Mouse (Mus musculus) limb, embryonic 10.5 days (tissue): ENCODE data around the gene Clec3b. TPM values are rescaled to one million over a fixed set of nuclear protein-coding genes. Genes with fewer than 3 reads are reported as not detected.

Experiments
- DNase-seq: peaks from one replicate; pipeline ENCODE4 v3.0.0-alpha.2; 2017; ENCODE audit warnings: low spot score
- H3K27ac ChIP-seq: fragments of 300-500 bp; sonication (generic); 2 replicates; pipeline ENCODE4 v1.5.1; 2016; ENCODE audit warnings: mild to moderate bottlenecking
- H3K27me3 ChIP-seq: fragments of 300-500 bp; sonication (generic); 2 replicates; pipeline ENCODE4 v1.6.1; 2016; ENCODE audit warnings: low read depth, mild to moderate bottlenecking; ENCODE audit not compliant: poor library complexity, severe bottlenecking
- H3K36me3 ChIP-seq: fragments of 300-500 bp; sonication (generic); 2 replicates; pipeline ENCODE4 v1.6.1; 2016; ENCODE audit warnings: mild to moderate bottlenecking, moderate library complexity
- H3K4me1 ChIP-seq: fragments of 300-500 bp; sonication (generic); 2 replicates; pipeline ENCODE4 v1.6.1; 2016
- H3K4me3 ChIP-seq: fragments of 300-500 bp; sonication (generic); 2 replicates; pipeline ENCODE4 v1.5.1; 2016; ENCODE audit warnings: mild to moderate bottlenecking, moderate library complexity
- H3K9me3 ChIP-seq: fragments of 300-500 bp; sonication (generic); replicated peaks from 2 replicates; pipeline ENCODE4 v1.6.1; 2016; ENCODE audit warnings: mild to moderate bottlenecking
- WGBS: fragments of 180-500 bp; shearing (Covaris S2); methylation state at CpG from one replicate; pipeline ENCODE4 v1.1.7; 2016; 5-methylcytosine and 5-hydroxymethylcytosine counted together
- polyA plus RNA-seq: library from polyadenylated mRNA; unstranded; fragments of >200 nt; fragmentation: Nextera tagmentation; extraction: Ambion mirVana; gene quantifications from 2 replicates; pipeline ENCODE4 v1.2.1, GENCODE M21; 2016

Gene Clec3b
- polyA plus RNA-seq, result 0.20 TPM in 1 of 2 replicates, not detected in the other

DNA sequence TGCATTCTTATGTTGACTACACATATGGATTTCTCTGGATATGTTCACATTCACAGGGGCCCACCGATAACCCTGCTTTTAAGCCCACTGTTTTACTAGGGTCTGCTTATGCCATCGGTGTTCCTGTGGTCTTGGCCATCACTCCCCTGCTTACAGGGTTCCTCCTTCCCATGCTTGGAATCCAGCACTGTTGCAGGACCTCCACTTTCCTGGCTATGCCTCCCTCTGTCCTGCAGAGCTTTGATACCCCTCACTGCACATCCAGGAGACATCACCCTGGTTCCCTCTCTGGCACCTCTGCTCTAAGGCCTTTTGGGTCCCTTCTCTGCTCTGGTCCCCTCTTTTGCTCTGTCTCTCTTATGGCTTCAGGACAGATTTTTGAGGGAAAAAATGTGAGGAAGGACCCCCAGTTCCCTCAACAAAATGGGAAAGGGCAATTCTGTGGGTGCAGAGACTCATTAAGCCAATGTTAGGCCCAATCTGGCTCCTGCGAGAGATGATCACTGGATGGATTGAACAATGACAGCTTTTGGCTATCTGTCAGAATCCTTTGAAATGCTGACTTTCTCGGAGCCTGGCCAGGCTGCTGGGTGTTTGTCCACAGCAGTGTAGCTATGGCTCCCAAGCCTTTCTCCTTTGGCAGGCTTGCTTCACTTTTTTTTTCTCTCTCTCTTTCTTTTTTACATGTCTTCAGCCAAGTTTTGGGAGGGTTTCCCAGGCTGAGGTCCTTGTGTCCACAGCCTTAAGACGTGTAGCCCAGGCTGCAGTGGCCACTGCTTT is at the start of gene Clec3b:
Gene Clec3b, plus strand, starts transcription at position 706 of the 780 bp plus-strand sequence.
- no peak for DNase-seq
- 89% methylated on average over 5 of the region's 5 CpGs for WGBS
- no peak within 1 kb of the TSS for H3K4me3 ChIP-seq
- H3K36me3 ChIP-seq, result peaks cover 5% of the 10 kb centered on the region
- H3K4me1 ChIP-seq, result no peaks in the 10 kb centered on the region
- no peak within 1 kb of the TSS for H3K27ac ChIP-seq
- peaks cover 3% of the 10 kb centered on the region; the same call in 1 of the 2 replicates for H3K9me3 ChIP-seq
- no peaks in the 10 kb centered on the region for H3K27me3 ChIP-seq

DNA sequence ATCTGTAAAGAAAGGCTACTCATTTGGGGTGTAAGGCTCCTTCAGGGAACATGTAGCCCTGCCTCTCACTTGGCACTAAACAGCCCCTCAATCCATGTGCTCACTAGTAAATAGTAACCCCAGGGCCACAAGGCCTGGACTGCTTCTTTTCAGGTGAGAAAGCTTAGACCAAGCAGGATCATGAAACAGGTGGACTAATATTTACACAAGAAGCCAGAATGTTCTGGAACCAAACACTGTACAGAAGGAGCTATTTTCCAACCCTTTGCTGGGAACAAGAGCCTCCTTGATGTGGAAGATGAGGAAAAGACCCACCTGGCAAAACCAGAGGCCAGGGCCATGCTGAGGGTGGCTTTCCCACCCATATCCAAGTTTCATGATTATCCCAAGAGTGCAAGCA is 47.3 kb upstream of the Clec3b start:
- no peak overlapping the region for H3K27ac ChIP-seq
- no peaks in the 10 kb centered on the region for H3K27me3 ChIP-seq
- DNase-seq, result no peak
- peaks cover 58% of the 10 kb centered on the region for H3K36me3 ChIP-seq
- no peaks in the 10 kb centered on the region for H3K4me1 ChIP-seq
- no peaks in the 10 kb centered on the region for H3K9me3 ChIP-seq
- no peak overlapping the region for H3K4me3 ChIP-seq

DNA sequence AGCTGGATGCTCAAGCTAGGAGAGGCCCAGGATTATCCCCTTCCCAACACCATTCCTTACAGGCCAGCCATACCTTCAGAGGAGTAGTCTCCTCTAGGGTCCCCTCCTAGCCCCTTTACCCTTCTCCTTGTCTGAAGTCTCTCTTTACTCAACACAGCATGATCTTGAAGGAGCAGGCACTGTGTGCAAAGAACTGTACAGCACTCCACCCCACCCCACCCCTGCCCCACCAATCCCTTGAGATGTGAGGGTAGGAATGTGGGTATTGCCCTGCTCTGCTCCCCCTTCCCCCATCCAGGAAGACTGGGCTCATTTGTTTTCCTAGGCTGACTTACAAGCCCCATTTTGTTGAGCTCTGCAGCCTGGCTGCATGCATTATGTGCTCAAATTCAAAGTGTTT is 46.4 kb upstream of the Clec3b start:
- Histone ChIP-seq H3K4me1 (no peaks in the 10 kb centered on the region), H3K4me3 (no peak overlapping the region), H3K9me3 (no peaks in the 10 kb centered on the region), H3K27me3 (no peaks in the 10 kb centered on the region), H3K27ac (no peak overlapping the region), H3K36me3 (peaks cover 58% of the 10 kb centered on the region)
- no peak for DNase-seq

DNA sequence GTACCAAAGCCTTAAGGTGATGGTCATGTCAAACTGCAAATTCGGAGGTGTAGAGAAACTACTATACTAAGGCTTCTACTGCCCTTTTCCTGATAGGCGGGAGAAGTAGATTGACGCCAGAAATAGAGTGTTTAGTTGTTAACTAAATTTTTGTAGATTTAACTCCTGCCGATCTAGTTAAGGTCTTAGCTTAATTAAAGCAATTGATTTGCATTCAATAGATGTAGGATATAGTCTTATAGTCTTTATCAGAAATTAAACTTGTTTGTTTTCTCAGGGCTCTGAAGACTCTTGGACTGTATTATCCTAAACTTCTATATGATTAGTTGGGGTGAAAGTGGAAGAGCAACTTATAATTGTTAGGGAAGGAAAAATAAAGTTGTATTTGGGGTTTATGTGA is 43.6 kb upstream of the Clec3b start:
- H3K4me3 ChIP-seq, result no peak overlapping the region
- no peaks in the 10 kb centered on the region for H3K27me3 ChIP-seq
- DNase-seq, result no peak
- H3K4me1 ChIP-seq, result peaks cover 12% of the 10 kb centered on the region
- 92% methylated on average over 4 of the region's 4 CpGs for WGBS
- no peak overlapping the region for H3K27ac ChIP-seq
- peaks cover 42% of the 10 kb centered on the region for H3K36me3 ChIP-seq
- H3K9me3 ChIP-seq, result no peaks in the 10 kb centered on the region

DNA sequence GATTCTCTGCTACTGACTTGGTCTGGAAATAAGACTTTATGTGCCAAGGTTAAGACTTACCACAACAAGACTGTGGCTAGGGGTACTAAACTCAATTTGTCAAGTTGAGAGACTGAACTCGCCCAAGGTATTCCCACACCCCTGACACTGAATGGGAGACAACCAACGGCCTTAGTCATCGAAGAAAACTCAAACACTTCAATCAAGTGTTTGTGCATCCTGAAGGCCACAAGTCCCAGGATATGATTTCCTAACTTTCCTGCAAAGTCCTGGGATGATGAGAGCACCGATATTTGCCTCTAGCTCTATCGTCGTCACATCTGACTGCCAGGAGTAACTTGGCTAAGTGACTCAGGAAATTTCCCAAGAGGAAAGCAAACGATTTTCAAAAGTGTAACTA is 41.6 kb upstream of the Clec3b start:
- no peaks in the 10 kb centered on the region for H3K9me3 ChIP-seq
- DNase-seq, result no peak
- WGBS, result 89% methylated on average over 7 of the region's 7 CpGs
- H3K27ac ChIP-seq, result no peak overlapping the region
- H3K4me3 ChIP-seq, result no peak overlapping the region
- H3K36me3 ChIP-seq, result peaks cover 31% of the 10 kb centered on the region
- no peaks in the 10 kb centered on the region for H3K27me3 ChIP-seq
- peaks cover 23% of the 10 kb centered on the region for H3K4me1 ChIP-seq

DNA sequence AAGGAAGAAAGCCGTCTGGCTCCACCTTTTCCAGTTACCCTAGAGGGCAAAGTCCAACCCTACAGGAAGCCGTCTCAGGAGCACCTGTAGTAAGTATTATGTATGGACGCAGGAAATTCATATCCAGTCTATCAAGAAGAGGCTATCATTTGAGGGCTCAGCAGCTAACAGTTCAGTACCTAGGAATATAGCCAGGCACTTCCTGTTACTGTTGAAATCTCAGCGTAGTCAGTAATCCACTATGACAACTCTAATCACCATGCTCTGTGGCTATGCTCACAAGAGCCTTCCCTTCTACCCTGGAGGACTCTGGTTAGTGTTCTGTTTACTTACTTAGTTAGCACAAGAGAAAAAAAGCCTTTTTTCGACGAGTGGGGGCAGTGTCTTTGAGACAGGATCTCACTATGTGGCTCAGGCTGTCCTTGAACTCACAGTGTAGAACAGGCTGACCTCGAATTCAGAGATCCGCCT is 39.0 kb upstream of the Clec3b start:
- no peaks in the 10 kb centered on the region for H3K27me3 ChIP-seq
- no peaks in the 10 kb centered on the region for H3K9me3 ChIP-seq
- H3K36me3 ChIP-seq, result peaks cover 35% of the 10 kb centered on the region
- peaks cover 24% of the 10 kb centered on the region for H3K4me1 ChIP-seq
- H3K4me3 ChIP-seq, result peak overlapping the region; percentile 90
- DNase-seq, result no peak
- 68% methylated on average over 8 of the region's 8 CpGs for WGBS
- H3K27ac ChIP-seq, result 0 out of 2 replicates have a peak overlapping the region, but pooled peaks have one; percentile 96

DNA sequence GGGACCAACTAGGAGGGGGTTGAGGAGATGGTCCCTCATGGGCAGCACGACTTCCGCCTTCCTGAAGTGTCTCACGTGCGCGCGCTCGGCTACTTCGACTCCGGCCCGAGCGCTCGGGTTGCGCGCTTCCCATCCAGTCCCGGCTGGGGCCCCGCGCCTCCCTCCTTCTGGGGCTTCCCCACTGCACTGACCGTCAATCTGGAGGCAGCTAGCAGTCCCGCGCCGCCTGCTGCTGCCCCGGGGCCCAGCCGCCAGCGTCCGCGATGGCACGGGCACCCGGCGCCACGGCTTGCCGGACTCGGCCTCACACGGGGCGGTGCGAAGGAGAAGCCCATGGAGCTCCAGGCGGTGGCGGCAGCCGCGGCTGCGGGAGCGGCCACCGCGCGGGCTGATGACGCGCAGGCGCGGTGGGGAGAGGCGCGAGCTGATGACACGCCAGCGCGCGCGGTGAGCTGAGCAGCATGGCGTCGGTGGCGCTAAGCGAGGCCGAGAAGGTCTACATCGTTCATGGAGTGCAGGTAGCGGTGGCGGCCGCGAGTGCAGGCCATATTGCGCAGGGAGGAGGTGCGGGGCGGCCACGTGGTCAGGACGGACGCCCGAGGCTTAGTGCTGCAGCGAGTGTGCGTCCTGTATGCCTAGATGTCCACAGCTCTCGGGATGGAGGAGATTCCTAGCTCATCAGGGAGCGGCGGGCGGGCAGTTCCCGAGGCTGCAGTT is 37.8 kb upstream of the Clec3b start, which contains the start of the genes Zdhhc3 and Exosc7:
Gene Zdhhc3, minus strand, starts transcription at position 401 of the 717 bp plus-strand sequence.
Gene Exosc7, plus strand, starts transcription at position 411 of the 717 bp plus-strand sequence.
- H3K4me1 ChIP-seq, result peaks cover 24% of the 10 kb centered on the region
- H3K27ac ChIP-seq, result peak within 1 kb of the TSS; percentile 96
- no peaks in the 10 kb centered on the region for H3K9me3 ChIP-seq
- H3K27me3 ChIP-seq, result no peaks in the 10 kb centered on the region
- DNase-seq, result peak; percentile 91
- peak within 1 kb of the TSS; percentile 90 for H3K4me3 ChIP-seq
- WGBS, result under 1% methylated on average over 79 of the region's 79 CpGs
- H3K36me3 ChIP-seq, result peaks cover 41% of the 10 kb centered on the region

DNA sequence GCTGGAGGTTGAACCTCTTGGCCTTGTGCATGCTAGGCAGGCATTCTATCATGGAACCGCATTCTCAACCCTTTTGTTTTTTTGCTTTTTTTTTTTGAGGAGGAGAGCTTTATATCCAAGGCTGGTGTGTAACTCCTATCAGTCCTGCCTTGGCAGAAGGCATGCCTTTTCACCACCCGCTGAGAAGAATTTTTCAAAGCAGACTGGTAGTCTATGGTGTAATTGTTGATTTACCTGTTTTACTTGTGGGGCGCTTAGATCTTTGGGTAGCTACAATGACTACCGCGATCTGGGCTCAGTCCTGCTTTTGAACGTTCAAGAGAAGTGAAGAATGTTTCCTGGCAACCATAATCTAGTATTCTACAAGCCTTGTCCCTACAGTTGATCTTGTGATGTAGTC is 36.8 kb upstream of the Clec3b start:
- H3K9me3 ChIP-seq, result no peaks in the 10 kb centered on the region
- WGBS, result 78% methylated on average over 6 of the region's 6 CpGs
- DNase-seq, result no peak
- peaks cover 41% of the 10 kb centered on the region for H3K36me3 ChIP-seq
- 0 out of 2 replicates have a peak overlapping the region, but pooled peaks have one; percentile 96 for H3K27ac ChIP-seq
- H3K4me1 ChIP-seq, result peaks cover 24% of the 10 kb centered on the region
- H3K4me3 ChIP-seq, result peak overlapping the region; percentile 90
- no peaks in the 10 kb centered on the region for H3K27me3 ChIP-seq

DNA sequence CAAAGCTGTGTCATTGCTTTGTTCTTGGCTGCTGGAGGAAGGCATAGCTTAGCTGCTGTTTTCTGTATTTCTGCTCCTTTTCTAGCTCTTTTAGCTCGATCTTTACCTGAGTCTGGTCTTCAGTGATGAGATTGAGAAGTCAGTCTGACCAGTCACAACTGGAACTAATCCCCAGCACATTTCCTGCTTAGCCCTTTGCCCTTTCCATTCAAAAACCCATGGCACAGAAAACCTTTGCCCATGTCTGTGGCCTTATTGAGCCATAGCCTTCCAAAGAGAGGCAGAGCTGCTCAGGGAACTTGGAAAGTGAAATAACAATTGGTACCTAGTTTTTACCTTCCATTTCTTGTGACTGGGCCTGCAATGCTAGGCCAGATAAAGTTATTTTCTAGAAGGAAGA is 35.2 kb upstream of the Clec3b start:
- 64% methylated on average over 1 of the region's 1 CpGs for WGBS
- Histone ChIP-seq H3K4me3 (no peak overlapping the region), H3K27ac (no peak overlapping the region), H3K27me3 (no peaks in the 10 kb centered on the region), H3K9me3 (no peaks in the 10 kb centered on the region), H3K36me3 (peaks cover 53% of the 10 kb centered on the region), H3K4me1 (peaks cover 19% of the 10 kb centered on the region)
- DNase-seq, result no peak

DNA sequence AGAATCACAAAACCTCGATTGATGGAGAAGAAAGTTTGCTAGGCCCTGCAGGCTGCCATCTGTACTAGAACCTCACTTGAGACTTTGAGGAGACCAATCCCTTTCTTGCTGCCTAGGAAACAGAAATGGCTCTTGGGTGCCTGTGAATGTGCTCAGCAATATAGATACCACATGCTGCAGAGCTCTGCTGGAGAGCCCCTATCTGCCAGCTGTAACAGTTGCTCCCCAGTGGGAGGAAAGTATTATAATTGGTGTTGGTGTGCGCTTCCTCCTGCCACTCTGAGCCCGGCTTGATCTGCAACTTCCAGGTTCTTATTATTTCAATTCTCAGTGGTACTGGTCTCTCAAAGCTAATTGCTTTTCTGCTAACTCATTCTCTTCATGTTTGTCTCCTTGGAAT is 27.7 kb upstream of the Clec3b start:
- H3K36me3 ChIP-seq, result peaks cover 92% of the 10 kb centered on the region
- 90% methylated on average over 3 of the region's 3 CpGs for WGBS
- no peak for DNase-seq

DNA sequence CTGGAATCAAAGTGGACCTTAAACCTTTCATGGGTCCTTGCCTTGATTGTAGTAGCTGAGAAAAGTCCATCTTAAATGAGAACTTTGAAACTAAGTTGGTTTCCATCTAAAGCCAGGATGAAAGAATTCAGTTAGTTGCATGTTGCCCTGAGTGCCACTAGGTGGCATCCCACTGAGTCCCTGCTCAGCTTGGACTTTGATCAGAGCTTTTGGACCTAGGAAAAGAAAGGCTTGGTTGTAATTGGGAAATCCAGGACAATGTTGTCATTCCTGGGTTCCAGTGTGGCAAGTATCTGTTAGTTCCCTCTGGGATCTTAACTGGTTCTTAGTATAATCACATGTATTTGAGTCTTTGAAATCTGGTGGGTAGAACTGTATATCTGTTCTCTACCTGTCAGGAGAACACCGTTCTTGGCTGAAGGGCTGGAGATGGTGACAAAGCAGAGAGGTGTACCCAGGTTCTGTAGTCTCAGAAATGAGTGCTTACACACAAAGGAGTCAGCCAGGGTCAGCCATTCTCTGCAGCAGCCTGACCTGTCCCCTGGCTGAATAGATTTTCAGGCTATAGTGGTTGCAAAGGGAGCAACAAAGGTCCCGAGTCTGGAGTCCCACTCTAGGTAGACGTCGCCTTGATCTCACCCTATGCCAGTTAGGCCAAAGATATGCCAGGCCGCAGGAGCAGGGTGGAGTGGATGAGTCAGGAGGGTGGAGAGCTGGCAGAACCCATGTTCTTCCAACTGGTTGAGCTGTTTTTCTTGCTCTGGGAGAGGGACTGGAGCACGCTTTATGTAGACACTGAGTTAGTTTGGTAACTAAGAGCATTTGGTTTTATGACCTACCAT is 27.0 kb upstream of the Clec3b start:
- 94% methylated on average over 6 of the region's 6 CpGs for WGBS
- DNase-seq, result no peak
- Histone ChIP-seq H3K4me3 (no peak overlapping the region), H3K9me3 (no peaks in the 10 kb centered on the region), H3K27me3 (no peaks in the 10 kb centered on the region), H3K4me1 (no peaks in the 10 kb centered on the region), H3K27ac (no peak overlapping the region), H3K36me3 (peaks cover 94% of the 10 kb centered on the region)

More for the DNA sequence above, 27.7 kb upstream of the Clec3b start:
- Histone ChIP-seq H3K4me1 (no peaks in the 10 kb centered on the region), H3K4me3 (no peak overlapping the region), H3K9me3 (no peaks in the 10 kb centered on the region), H3K27me3 (no peaks in the 10 kb centered on the region), H3K27ac (no peak overlapping the region)

DNA sequence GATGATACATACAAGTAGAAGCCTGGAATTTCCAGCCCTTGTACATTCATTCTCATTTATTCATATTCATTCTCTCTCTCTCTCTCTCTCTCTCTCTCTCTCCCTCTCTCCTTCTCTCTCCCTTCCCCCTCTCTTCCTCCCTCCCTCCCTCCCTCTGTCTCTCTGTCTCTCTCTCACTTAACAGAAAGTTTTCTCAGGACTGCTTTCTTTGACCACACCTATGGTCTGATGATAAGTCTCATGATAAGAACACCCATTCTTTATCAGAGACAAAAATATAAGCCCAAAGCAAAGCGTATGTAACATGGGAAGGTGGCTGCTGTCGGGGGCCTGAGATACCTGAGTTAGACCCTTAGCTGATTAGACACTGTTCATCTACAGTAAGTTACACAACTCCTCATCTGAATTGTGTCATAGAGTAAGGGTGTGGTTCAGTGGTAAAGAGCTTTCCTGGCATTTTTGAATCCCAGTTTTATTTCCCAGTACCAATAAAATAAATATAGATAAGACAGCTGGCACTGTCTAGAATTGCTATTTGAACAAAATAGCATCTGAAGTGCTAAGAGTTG is 26.2 kb upstream of the Clec3b start:
- Histone ChIP-seq H3K9me3 (no peaks in the 10 kb centered on the region), H3K27me3 (no peaks in the 10 kb centered on the region), H3K4me3 (no peak overlapping the region), H3K27ac (no peak overlapping the region), H3K4me1 (no peaks in the 10 kb centered on the region), H3K36me3 (peaks cover 94% of the 10 kb centered on the region)
- no peak for DNase-seq
- WGBS, result 97% methylated on average over 2 of the region's 2 CpGs
